Mouse (Mus musculus): ENCODE results near the gene Zbtb42. TPM values are rescaled to one million over a fixed set of nuclear protein-coding genes. Genes with fewer than 3 reads are reported as not detected.

Zbtb42 gene
- 6.8 and 8.2 TPM in 2 replicates for polyA plus RNA-seq (2015; fragmentation: Nextera tagmentation; extraction: Ambion mirVana)

DNA sequence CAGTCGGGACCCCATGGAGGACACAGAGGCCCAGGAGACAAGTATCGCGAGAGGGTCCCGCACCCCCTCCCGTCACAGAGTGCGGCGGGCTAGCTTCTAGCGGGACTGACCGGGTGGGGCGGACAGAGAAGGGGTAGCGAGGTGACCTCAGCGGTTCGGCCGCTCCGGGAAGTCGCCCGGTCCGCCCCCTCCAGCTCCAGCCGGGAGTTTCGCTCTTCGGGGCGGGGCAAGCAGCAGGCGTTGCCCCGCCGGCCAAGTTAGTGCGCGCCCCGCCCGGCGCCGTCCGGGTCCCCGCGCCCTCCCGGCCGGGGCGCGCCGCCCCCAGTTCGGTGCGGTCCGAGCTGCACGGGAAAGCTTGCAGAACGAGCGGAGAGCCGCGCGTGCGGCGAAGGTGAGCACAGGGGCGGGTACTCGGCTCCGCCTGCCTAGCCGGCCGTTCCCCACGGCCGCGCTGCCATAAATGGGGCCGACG lies at the start of gene Zbtb42:
Zbtb42 (plus strand) TSS at position 274 of the 472 bp plus-strand sequence.
- Histone ChIP-seq H3K4me2 (ENCODE audit: low read depth, low read length) (peak within 1 kb of the TSS; percentile 96), H3K9me3 (ENCODE audit: control insufficient read depth, low read length) (no peaks in the 10 kb centered on the region), H3K4me3 (ENCODE audit: low read length) (peak within 1 kb of the TSS; percentile 73), H3K27ac (ENCODE audit: low read length) (peak within 1 kb of the TSS; percentile 92), H3K36me3 (ENCODE audit: control insufficient read depth, insufficient read depth, low read length) (no peaks in the 10 kb centered on the region), H3K9ac (ENCODE audit: low read depth, low read length) (peak within 1 kb of the TSS; percentile 78), H3K27me3 (replicated peaks; ENCODE audit: control insufficient read depth, insufficient read depth, low read length) (peaks cover 9% of the 10 kb centered on the region; the same call in 1 of the 2 replicates), H3K4me1 (ENCODE audit: control insufficient read depth, insufficient read depth, low read length) (peaks cover 36% of the 10 kb centered on the region)
- 0% methylated on average over 53 of the region's 60 CpGs for WGBS
- peak; percentile 43 for ATAC-seq

- Histone ChIP-seq H3K27me3 (replicated peaks; ENCODE audit: control insufficient read depth, insufficient read depth, low read length) (no peaks in the 10 kb centered on the region), H3K36me3 (ENCODE audit: control insufficient read depth, insufficient read depth, low read length) (no peaks in the 10 kb centered on the region), H3K4me2 (ENCODE audit: low read depth, low read length) (peak overlapping the region; percentile 53), H3K9ac (ENCODE audit: low read depth, low read length) (peak overlapping the region; percentile 58), H3K27ac (ENCODE audit: low read length) (no peak overlapping the region), H3K4me3 (ENCODE audit: low read length) (peak overlapping the region; percentile 29; the same call in 1 of the 2 replicates), H3K4me1 (ENCODE audit: control insufficient read depth, insufficient read depth, low read length) (peaks cover 26% of the 10 kb centered on the region), H3K9me3 (ENCODE audit: control insufficient read depth, low read length) (no peaks in the 10 kb centered on the region)
- WGBS = 30% methylated on average over 19 of the region's 19 CpGs
- ATAC-seq = peak; percentile 75
Observed at GRCm38 (mm10) chr12:112628928-112629721, 49.5 kb upstream of the Zbtb42 start.

DNA sequence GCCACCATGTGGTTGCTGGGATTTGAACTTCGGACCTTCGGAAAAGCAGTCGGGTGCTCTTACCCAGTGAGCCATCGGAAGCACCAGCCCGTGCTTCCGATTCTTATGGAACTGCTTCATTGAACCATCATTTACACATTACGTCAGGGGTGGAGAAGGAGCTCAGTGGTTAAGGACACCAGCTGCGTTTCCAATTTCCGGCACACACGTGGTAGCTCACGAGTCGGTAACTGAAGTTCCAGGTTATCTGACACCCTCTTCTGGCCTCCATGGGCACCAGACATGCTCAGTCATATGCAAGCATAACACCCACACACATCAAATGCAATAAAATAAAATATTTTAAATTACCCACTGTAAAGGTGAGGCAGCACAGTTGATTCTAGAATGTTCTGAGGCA lies 48.6 kb upstream of the Zbtb42 start:
- no peak overlapping the region for H3K27ac ChIP-seq (ENCODE audit: low read length)
- no peaks in the 10 kb centered on the region for H3K36me3 ChIP-seq (ENCODE audit: control insufficient read depth, insufficient read depth, low read length)
- no peak overlapping the region for H3K9ac ChIP-seq (ENCODE audit: low read depth, low read length)
- no peak overlapping the region for H3K4me3 ChIP-seq (ENCODE audit: low read length)
- ATAC-seq = no peak
- no peak overlapping the region for H3K4me2 ChIP-seq (ENCODE audit: low read depth, low read length)
- no peaks in the 10 kb centered on the region for H3K9me3 ChIP-seq (ENCODE audit: control insufficient read depth, low read length)
- H3K4me1 ChIP-seq (ENCODE audit: control insufficient read depth, insufficient read depth, low read length) = peaks cover 26% of the 10 kb centered on the region
- no peaks in the 10 kb centered on the region for H3K27me3 ChIP-seq (replicated peaks; ENCODE audit: control insufficient read depth, insufficient read depth, low read length)
- 94% methylated on average over 12 of the region's 12 CpGs for WGBS

DNA sequence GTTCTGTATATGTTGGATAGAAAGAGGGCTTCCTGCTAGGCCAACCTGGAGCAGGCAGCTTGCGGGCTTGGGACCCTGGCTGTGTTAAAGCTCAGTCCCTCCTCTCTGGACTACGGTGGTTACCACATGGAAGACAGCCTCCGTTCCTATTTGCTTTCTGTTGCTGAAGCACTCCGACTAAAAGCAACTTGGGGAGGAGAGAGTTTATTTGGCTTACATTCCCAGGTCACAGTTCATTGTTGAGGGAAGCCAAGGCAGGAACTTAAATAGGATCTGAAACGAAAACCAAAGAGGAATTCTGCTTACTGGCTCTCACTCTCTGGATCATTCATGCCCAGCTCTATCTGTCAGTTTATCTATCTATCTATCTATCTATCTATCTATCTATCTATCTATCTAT lies 47.8 kb upstream of the Zbtb42 start:
- peaks cover 26% of the 10 kb centered on the region for H3K4me1 ChIP-seq (ENCODE audit: control insufficient read depth, insufficient read depth, low read length)
- H3K27me3 ChIP-seq (replicated peaks; ENCODE audit: control insufficient read depth, insufficient read depth, low read length) = no peaks in the 10 kb centered on the region
- 66% methylated on average over 5 of the region's 5 CpGs for WGBS
- H3K27ac ChIP-seq (ENCODE audit: low read length) = no peak overlapping the region
- H3K4me2 ChIP-seq (ENCODE audit: low read depth, low read length) = no peak overlapping the region
- H3K36me3 ChIP-seq (ENCODE audit: control insufficient read depth, insufficient read depth, low read length) = no peaks in the 10 kb centered on the region
- no peaks in the 10 kb centered on the region for H3K9me3 ChIP-seq (ENCODE audit: control insufficient read depth, low read length)
- no peak overlapping the region for H3K9ac ChIP-seq (ENCODE audit: low read depth, low read length)
- no peak for ATAC-seq
- no peak overlapping the region for H3K4me3 ChIP-seq (ENCODE audit: low read length)

- H3K4me3 ChIP-seq (ENCODE audit: low read length) = no peak overlapping the region
- no peak overlapping the region for H3K4me2 ChIP-seq (ENCODE audit: low read depth, low read length)
- H3K27me3 ChIP-seq (replicated peaks; ENCODE audit: control insufficient read depth, insufficient read depth, low read length) = no peaks in the 10 kb centered on the region
- no peak overlapping the region for H3K9ac ChIP-seq (ENCODE audit: low read depth, low read length)
- WGBS = 27% methylated on average over 1 of the region's 1 CpGs
- H3K36me3 ChIP-seq (ENCODE audit: control insufficient read depth, insufficient read depth, low read length) = no peaks in the 10 kb centered on the region
- peaks cover 23% of the 10 kb centered on the region for H3K4me1 ChIP-seq (ENCODE audit: control insufficient read depth, insufficient read depth, low read length)
- H3K27ac ChIP-seq (ENCODE audit: low read length) = peak overlapping the region; percentile 40
- no peaks in the 10 kb centered on the region for H3K9me3 ChIP-seq (ENCODE audit: control insufficient read depth, low read length)
- no peak for ATAC-seq
Observed at GRCm38 (mm10) chr12:112631472-112631871, 47.2 kb upstream of the Zbtb42 start.

DNA sequence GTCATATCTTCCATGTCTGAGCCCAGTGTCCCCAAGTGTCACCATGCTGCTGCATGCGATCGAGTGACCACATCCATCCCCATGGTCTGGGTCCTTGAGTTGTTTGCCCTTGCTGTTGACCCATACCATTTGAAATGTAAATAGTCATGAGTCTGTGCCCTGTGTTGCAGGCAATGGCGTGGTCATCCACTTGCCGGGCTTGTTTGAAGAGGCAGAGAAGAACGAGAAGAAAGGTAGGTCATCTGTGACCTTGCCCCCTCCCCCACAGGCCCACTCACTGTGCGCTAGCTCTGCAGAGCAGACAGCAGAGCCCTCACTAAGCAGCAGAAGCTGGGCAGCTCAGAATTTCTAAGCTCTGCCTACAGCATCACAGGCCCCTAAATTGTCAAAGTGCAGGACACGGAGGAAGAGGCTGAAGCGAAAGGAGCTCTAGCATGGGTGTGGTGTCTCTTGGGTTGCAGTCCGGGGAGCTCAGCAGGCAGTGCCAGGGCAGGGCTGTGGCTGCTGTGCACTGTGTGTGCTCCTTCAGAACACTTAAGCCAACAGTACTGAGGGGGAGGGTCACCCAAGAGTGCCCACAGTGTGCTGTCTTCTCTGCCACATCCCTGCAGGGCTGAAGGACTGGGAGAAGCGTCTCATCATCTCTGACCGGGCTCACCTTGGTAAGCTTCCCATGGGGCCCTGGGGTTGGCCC lies 46.4 kb upstream of the Zbtb42 start:
- no peak for ATAC-seq
- Histone ChIP-seq H3K9me3 (ENCODE audit: control insufficient read depth, low read length) (no peaks in the 10 kb centered on the region), H3K27me3 (replicated peaks; ENCODE audit: control insufficient read depth, insufficient read depth, low read length) (no peaks in the 10 kb centered on the region), H3K4me2 (ENCODE audit: low read depth, low read length) (no peak overlapping the region), H3K36me3 (ENCODE audit: control insufficient read depth, insufficient read depth, low read length) (no peaks in the 10 kb centered on the region), H3K9ac (ENCODE audit: low read depth, low read length) (no peak overlapping the region), H3K27ac (ENCODE audit: low read length) (0 out of 2 replicates have a peak overlapping the region, but pooled peaks have one; percentile 30), H3K4me1 (ENCODE audit: control insufficient read depth, insufficient read depth, low read length) (peaks cover 17% of the 10 kb centered on the region), H3K4me3 (ENCODE audit: low read length) (no peak overlapping the region)
- WGBS = 64% methylated on average over 11 of the region's 11 CpGs

- Histone ChIP-seq H3K27ac (ENCODE audit: low read length) (no peak overlapping the region), H3K4me1 (ENCODE audit: control insufficient read depth, insufficient read depth, low read length) (peaks cover 17% of the 10 kb centered on the region), H3K36me3 (ENCODE audit: control insufficient read depth, insufficient read depth, low read length) (no peaks in the 10 kb centered on the region), H3K27me3 (replicated peaks; ENCODE audit: control insufficient read depth, insufficient read depth, low read length) (no peaks in the 10 kb centered on the region), H3K9me3 (ENCODE audit: control insufficient read depth, low read length) (no peaks in the 10 kb centered on the region), H3K9ac (ENCODE audit: low read depth, low read length) (no peak overlapping the region), H3K4me2 (ENCODE audit: low read depth, low read length) (no peak overlapping the region), H3K4me3 (ENCODE audit: low read length) (no peak overlapping the region)
- 75% methylated on average over 5 of the region's 5 CpGs for WGBS
- ATAC-seq = no peak
Observed at GRCm38 (mm10) chr12:112632907-112633306, 45.7 kb upstream of the Zbtb42 start.

DNA sequence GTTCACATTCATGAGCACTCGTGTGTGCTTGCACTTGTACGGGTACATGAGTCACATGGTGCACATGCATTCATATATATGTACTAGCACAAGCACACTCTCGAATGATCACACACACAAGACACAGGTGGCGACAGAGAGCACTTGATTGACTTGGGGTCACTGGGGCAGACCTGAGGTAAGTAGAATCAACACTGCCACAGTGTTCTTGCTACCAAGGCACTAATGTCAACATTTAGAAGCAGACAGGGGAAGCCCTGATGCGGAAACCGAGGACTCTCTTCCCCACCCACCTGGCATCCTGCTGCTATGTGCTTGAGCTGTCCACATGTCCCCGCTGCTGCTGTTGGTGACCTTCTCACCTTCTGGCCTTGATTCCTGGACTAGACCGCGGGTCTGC lies 44.9 kb upstream of the Zbtb42 start:
- H3K27ac ChIP-seq (ENCODE audit: low read length) = no peak overlapping the region
- ATAC-seq = no peak
- peaks cover 13% of the 10 kb centered on the region for H3K4me1 ChIP-seq (ENCODE audit: control insufficient read depth, insufficient read depth, low read length)
- H3K4me3 ChIP-seq (ENCODE audit: low read length) = no peak overlapping the region
- no peaks in the 10 kb centered on the region for H3K36me3 ChIP-seq (ENCODE audit: control insufficient read depth, insufficient read depth, low read length)
- H3K9ac ChIP-seq (ENCODE audit: low read depth, low read length) = no peak overlapping the region
- 59% methylated on average over 9 of the region's 9 CpGs for WGBS
- H3K9me3 ChIP-seq (ENCODE audit: control insufficient read depth, low read length) = no peaks in the 10 kb centered on the region
- H3K4me2 ChIP-seq (ENCODE audit: low read depth, low read length) = no peak overlapping the region
- H3K27me3 ChIP-seq (replicated peaks; ENCODE audit: control insufficient read depth, insufficient read depth, low read length) = no peaks in the 10 kb centered on the region

GRCm38 (mm10) chr12:112639526-112639925 lies 39.1 kb upstream of the Zbtb42 start:
- Histone ChIP-seq H3K4me1 (ENCODE audit: control insufficient read depth, insufficient read depth, low read length) (0 out of 2 replicates have a peak, but pooled peaks cover 4% of the 10 kb centered on the region), H3K9ac (ENCODE audit: low read depth, low read length) (no peak overlapping the region), H3K4me3 (ENCODE audit: low read length) (no peak overlapping the region), H3K9me3 (ENCODE audit: control insufficient read depth, low read length) (no peaks in the 10 kb centered on the region), H3K27me3 (replicated peaks; ENCODE audit: control insufficient read depth, insufficient read depth, low read length) (no peaks in the 10 kb centered on the region), H3K27ac (ENCODE audit: low read length) (no peak overlapping the region), H3K36me3 (ENCODE audit: control insufficient read depth, insufficient read depth, low read length) (no peaks in the 10 kb centered on the region), H3K4me2 (ENCODE audit: low read depth, low read length) (no peak overlapping the region)
- WGBS = 74% methylated on average over 10 of the region's 10 CpGs
- no peak for ATAC-seq
